Mouse (Mus musculus) small intestine, adult 2 months (tissue): ENCODE data around the gene Gba2. TPM values are rescaled to one million over a fixed set of nuclear protein-coding genes. Genes with fewer than 3 reads are reported as not detected.

Source experiments
- H3K27ac ChIP-seq: fragments of 200-500 bp; 2 replicates; pipeline ENCODE4 v1.5.1; 2012; ENCODE audit warnings: low read depth, low read length, control low read depth, inconsistent platforms; ENCODE audit not compliant: insufficient read depth
- H3K27me3 ChIP-seq: fragments of 200-500 bp; 2 replicates; pipeline ENCODE4 v1.6.1; 2012; ENCODE audit warnings: mild to moderate bottlenecking, moderate library complexity, low read length, inconsistent platforms; ENCODE audit not compliant: control insufficient read depth, insufficient read depth
- H3K36me3 ChIP-seq: fragments of 200-500 bp; 2 replicates; pipeline ENCODE4 v1.6.1; 2012; ENCODE audit warnings: mild to moderate bottlenecking, low read length, control low read depth, inconsistent platforms; ENCODE audit not compliant: control insufficient read depth, insufficient read depth
- H3K4me1 ChIP-seq: fragments of 200-500 bp; 2 replicates; pipeline ENCODE4 v1.6.1; 2012; ENCODE audit warnings: low read length, inconsistent platforms, mixed read lengths; ENCODE audit not compliant: control insufficient read depth, insufficient read depth, insufficient read length
- H3K4me3 ChIP-seq: fragments of 200-500 bp; 2 replicates; pipeline ENCODE4 v1.5.1; 2012; ENCODE audit warnings: low read depth, mild to moderate bottlenecking, control low read depth, inconsistent platforms, low read length, moderate library complexity
- CTCF ChIP-seq: fragments of 200-500 bp; IDR thresholded peaks from 2 replicates; pipeline ENCODE4 v1.5.1; 2012; ENCODE audit warnings: low read depth, mild to moderate bottlenecking, control low read depth, inconsistent platforms, low read length, moderate library complexity, mixed read lengths; ENCODE audit not compliant: insufficient replicate concordance, insufficient read length; ENCODE audit errors: extremely low read depth
- POLR2A ChIP-seq: fragments of 200-500 bp; IDR thresholded peaks from 2 replicates; pipeline ENCODE4 v1.6.1; 2012; ENCODE audit warnings: low read depth, mild to moderate bottlenecking, control low read depth, inconsistent platforms, low read length, moderate library complexity
- WGBS: fragments of 180-500 bp; shearing (Covaris S2); methylation state at CpG from one replicate; pipeline ENCODE4 v1.1.7; 2018; 5-methylcytosine and 5-hydroxymethylcytosine counted together
- polyA plus RNA-seq: library from polyadenylated mRNA; depleted of rRNA; stranded (reverse); fragments of >200 nt; gene quantifications from 2 replicates; pipeline ENCODE4 v1.2.3, GENCODE M21; 2012

The Gba2 gene
- polyA plus RNA-seq, 1 experiment, result 7.6 TPM

- 91% methylated on average over 9 of the region's 9 CpGs for WGBS
Observed at GRCm38 (mm10) chr4:43567140-43567539, 11.5 kb downstream of the Gba2 start.

GRCm38 (mm10) chr4:43564231-43564630 is 14.4 kb downstream of the Gba2 start:
- no peak overlapping the region for H3K4me3 ChIP-seq
- TF ChIP-seq CTCF (no peak), POLR2A (no peak)
- H3K27ac ChIP-seq, result no peak overlapping the region
- WGBS, result 43% methylated on average over 2 of the region's 2 CpGs
- H3K27me3 ChIP-seq, result no peaks in the 10 kb centered on the region
- H3K36me3 ChIP-seq, result peaks cover 45% of the 10 kb centered on the region
- peaks cover 9% of the 10 kb centered on the region; the same call in 1 of the 2 replicates for H3K4me1 ChIP-seq

More at GRCm38 (mm10) chr4:43567140-43567539, 11.5 kb downstream of the Gba2 start:
- Histone ChIP-seq H3K27ac (no peak overlapping the region), H3K4me1 (peaks cover 4% of the 10 kb centered on the region; the same call in 1 of the 2 replicates), H3K36me3 (peaks cover 59% of the 10 kb centered on the region), H3K4me3 (no peak overlapping the region), H3K27me3 (no peaks in the 10 kb centered on the region)
- TF ChIP-seq CTCF (no peak), POLR2A (no peak)

- TF ChIP-seq POLR2A (no peak), CTCF (no peak)
- WGBS, result 44% methylated on average over 4 of the region's 4 CpGs
- Histone ChIP-seq H3K27ac (no peak overlapping the region), H3K4me3 (peak overlapping the region; percentile 84; the same call in 1 of the 2 replicates), H3K36me3 (peaks cover 39% of the 10 kb centered on the region), H3K27me3 (no peaks in the 10 kb centered on the region), H3K4me1 (peaks cover 13% of the 10 kb centered on the region; the same call in 1 of the 2 replicates)
Observed at GRCm38 (mm10) chr4:43563601-43563875, 15.1 kb downstream of the Gba2 start.

GRCm38 (mm10) chr4:43562769-43563600 is 15.7 kb downstream of the Gba2 start:
- WGBS, result 2% methylated on average over 22 of the region's 22 CpGs
- no peaks in the 10 kb centered on the region for H3K27me3 ChIP-seq

GRCm38 (mm10) chr4:43561997-43562768 is 16.5 kb downstream of the Gba2 start, which contains the start of the genes Creb3 and Tln1:
Gene Creb3 (plus strand): TSS chr4:43562332.
Gene Tln1 (minus strand): TSS chr4:43562691.
- Histone ChIP-seq H3K4me1 (peaks cover 17% of the 10 kb centered on the region; the same call in 1 of the 2 replicates), H3K4me3 (peak within 1 kb of the TSS; percentile 84), H3K36me3 (peaks cover 25% of the 10 kb centered on the region), H3K27ac (peak within 1 kb of the TSS; percentile 93), H3K27me3 (no peaks in the 10 kb centered on the region)
- no peak for TF ChIP-seq CTCF
- peak; percentile 57 for TF ChIP-seq POLR2A
- whole genome bisulfite sequencing, result under 1% methylated on average over 62 of the region's 62 CpGs

More at GRCm38 (mm10) chr4:43562769-43563600, 15.7 kb downstream of the Gba2 start:
- no peak for TF ChIP-seq CTCF
- no peak for TF ChIP-seq POLR2A
- Histone ChIP-seq H3K36me3 (peaks cover 33% of the 10 kb centered on the region), H3K27ac (peak overlapping the region; percentile 84), H3K4me3 (peak overlapping the region; percentile 84), H3K4me1 (peaks cover 17% of the 10 kb centered on the region; the same call in 1 of the 2 replicates)

DNA sequence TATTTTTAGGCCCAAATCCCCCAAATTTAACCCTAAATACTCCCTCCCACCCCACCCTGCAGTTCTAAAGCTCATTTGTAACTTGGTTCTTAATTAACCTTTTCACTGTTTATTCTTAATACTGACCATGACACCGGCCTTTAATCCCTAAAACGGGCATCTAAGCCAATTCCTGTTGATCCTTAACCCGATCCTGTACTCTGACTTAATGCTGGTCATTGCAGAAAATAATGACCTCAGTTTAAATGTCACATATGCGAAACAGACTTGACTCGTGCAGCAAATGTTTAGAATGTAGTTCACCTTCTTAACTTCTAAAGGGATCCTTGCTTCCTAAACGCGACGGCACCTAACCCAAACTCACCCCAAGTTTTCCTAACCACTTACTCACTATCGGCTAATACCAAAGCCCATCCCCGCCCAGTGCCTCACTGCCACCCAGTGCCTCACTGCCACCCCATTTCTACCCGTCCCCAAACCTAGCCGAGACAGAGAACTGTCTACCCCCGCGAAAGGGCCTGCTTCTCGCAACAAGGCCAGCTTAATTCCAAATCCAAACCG is 17.2 kb downstream of the Gba2 start:
- 1% methylated on average over 16 of the region's 16 CpGs for WGBS
- Histone ChIP-seq H3K4me1 (peaks cover 17% of the 10 kb centered on the region; the same call in 1 of the 2 replicates), H3K36me3 (peaks cover 23% of the 10 kb centered on the region), H3K27me3 (no peaks in the 10 kb centered on the region), H3K4me3 (peak overlapping the region; percentile 84), H3K27ac (peak overlapping the region; percentile 93)
- TF ChIP-seq CTCF (no peak), POLR2A (no peak)

- no peak for TF ChIP-seq POLR2A
- no peak for TF ChIP-seq CTCF
- peaks cover 23% of the 10 kb centered on the region for H3K36me3 ChIP-seq
- H3K27ac ChIP-seq, result peak overlapping the region; percentile 83
- H3K4me3 ChIP-seq, result peak overlapping the region; percentile 56
- no peaks in the 10 kb centered on the region for H3K27me3 ChIP-seq
- peaks cover 17% of the 10 kb centered on the region; the same call in 1 of the 2 replicates for H3K4me1 ChIP-seq
- 13% methylated on average over 2 of the region's 2 CpGs for WGBS
Observed at GRCm38 (mm10) chr4:43560976-43561375, 17.7 kb downstream of the Gba2 start.
